Mouse (Mus musculus): ENCODE measurements around the gene C1qtnf6. TPM values are rescaled to one million over a fixed set of nuclear protein-coding genes. Genes with fewer than 3 reads are reported as not detected.
A peak's percentile ranks its signal among the peaks of the same experiment; 100 is the strongest.

Gene C1qtnf6
- total and polyA plus RNA-seq, 3 experiments = 5.7 to 28.1 (median 6.3) TPM

GRCm38 (mm10) chr15:78531451-78531720 lies 170 bp upstream of the C1qtnf6 start:
- dilution Hi-C loops (cut with MboI; ENCODE audit: extremely low pct_ligation_motif_present, extremely low pct_unique_long_range_greater_than_20kb, low sequenced_read_pairs) (no loop called here), in situ Hi-C loops (cut with MboI; ENCODE audit: low pct_ligation_motif_present, low pct_unique_long_range_greater_than_20kb, low sequenced_read_pairs) (loop anchor here (10.0 to 25.0 kb wide), 4 partner anchors 87 to 569 kb away; partner anchors contain the start of genes Eif3d and Foxred2)
- Histone ChIP-seq H3K27me3 (replicated peaks) (no peaks in the 10 kb centered on the region), H3K9me3 (replicated peaks; ENCODE audit: low read length) (no peaks in the 10 kb centered on the region), H3K79me2 (replicated peaks; ENCODE audit: control insufficient read depth, extremely low read depth, insufficient read depth, poor library complexity, severe bottlenecking) (no peaks in the 10 kb centered on the region), H3K4me2 (ENCODE audit: insufficient read depth, low read depth, poor library complexity, severe bottlenecking) (no peak overlapping the region), H3K36me3 (replicated peaks in 1 of 2; ENCODE audit: control insufficient read depth in 1 of 2, insufficient read depth in 1 of 2, low read length in 1 of 2) (peaks cover 0 to 9% of the 10 kb centered on the region in 2 experiments), H3K27ac (ENCODE audit: insufficient read depth, low read depth) (no peak overlapping the region), H3K4me3 (replicated peaks in 1 of 3; ENCODE audit: low read depth in 2 of 3, low read length in 2 of 3, poor library complexity in 1 of 3) (peak overlapping the region in 1 of 3 experiments; percentile 44), H3K9ac (ENCODE audit: insufficient read depth, low read depth) (no peak overlapping the region), H3K4me1 (ENCODE audit: control insufficient read depth in 1 of 2, insufficient read depth in 2 of 2) (peaks cover 25 to 49% of the 10 kb centered on the region in 2 experiments)
- TF ChIP-seq ZMIZ1 (IDR thresholded peaks at IDR 0.05; ENCODE audit: low read depth, low read length) (no peak), PAX5 (IDR thresholded peaks at IDR 0.05; ENCODE audit: low read length) (no peak), KAT2A (IDR thresholded peaks at IDR 0.05; ENCODE audit: insufficient replicate concordance, low read length) (no peak), MAX (IDR thresholded peaks at IDR 0.05; ENCODE audit: low read length) (no peak), TCF12 (IDR thresholded peaks at IDR 0.05; ENCODE audit: low read depth, low read length) (no peak), CHD2 (IDR thresholded peaks at IDR 0.05; ENCODE audit: low read length) (no peak), UBTF (IDR thresholded peaks at IDR 0.05; ENCODE audit: low read depth, low read length) (no peak), ELF1 (IDR thresholded peaks at IDR 0.05; ENCODE audit: low read depth, low read length) (no peak), MYC (IDR thresholded peaks at IDR 0.05; ENCODE audit: low read depth, low read length) (no peak), E2F4 (IDR thresholded peaks at IDR 0.05; ENCODE audit: insufficient replicate concordance, low read depth, low read length) (no peak), JUND (conservative IDR thresholded peaks at IDR 0.05; ENCODE audit: low read depth, low read length) (no peak), JUN (IDR thresholded peaks at IDR 0.05; ENCODE audit: insufficient read depth, low read depth, low read length) (no peak), USF1 (IDR thresholded peaks at IDR 0.05; ENCODE audit: low read depth, low read length) (no peak), IRF4 (IDR thresholded peaks at IDR 0.05; ENCODE audit: low read depth, low read length) (no peak), POLR2A (IDR thresholded peaks at IDR 0.05; ENCODE audit: low read depth, low read length) (no peak), EP300 (IDR thresholded peaks at IDR 0.05; ENCODE audit: low read length) (no peak), TBP (conservative IDR thresholded peaks at IDR 0.05; ENCODE audit: low read depth, low read length) (no peak), ETS1 (conservative IDR thresholded peaks at IDR 0.05; ENCODE audit: low read depth, low read length) (no peak), CTCF (conservative IDR thresholded peaks at IDR 0.05 in 1 of 2, IDR thresholded peaks at IDR 0.05 in 1 of 2; ENCODE audit: low read depth in 2 of 2, low read length in 2 of 2) (no peak)
- DNase-seq (ENCODE audit: extremely low read depth) = no peak

GRCm38 (mm10) chr15:78530141-78530540 lies 1.1 kb downstream of the C1qtnf6 start:
- H3K9me3 ChIP-seq (replicated peaks; ENCODE audit: low read length) = no peaks in the 10 kb centered on the region
- H3K27me3 ChIP-seq (replicated peaks) = no peaks in the 10 kb centered on the region
- H3K9ac ChIP-seq (ENCODE audit: insufficient read depth, low read depth) = no peak overlapping the region
- peaks cover 28 to 57% of the 10 kb centered on the region in 2 experiments for H3K4me1 ChIP-seq (ENCODE audit: control insufficient read depth in 1 of 2, insufficient read depth in 2 of 2)
- H3K4me3 ChIP-seq (replicated peaks in 1 of 3; ENCODE audit: low read depth in 2 of 3, low read length in 2 of 3, poor library complexity in 1 of 3) = no peak overlapping the region
- no peaks in the 10 kb centered on the region for H3K79me2 ChIP-seq (replicated peaks; ENCODE audit: control insufficient read depth, extremely low read depth, insufficient read depth, poor library complexity, severe bottlenecking)
- no peak overlapping the region for H3K4me2 ChIP-seq (ENCODE audit: insufficient read depth, low read depth, poor library complexity, severe bottlenecking)
- H3K27ac ChIP-seq (ENCODE audit: insufficient read depth, low read depth) = no peak overlapping the region
- dilution Hi-C loops (cut with MboI; ENCODE audit: extremely low pct_ligation_motif_present, extremely low pct_unique_long_range_greater_than_20kb, low sequenced_read_pairs) (no loop called here), in situ Hi-C loops (cut with MboI; ENCODE audit: low pct_ligation_motif_present, low pct_unique_long_range_greater_than_20kb, low sequenced_read_pairs) (loop anchor here (10.0 to 25.0 kb wide), 4 partner anchors 85 to 568 kb away; partner anchors contain the start of genes Eif3d and Foxred2)
- no peak for TF ChIP-seq KAT2A (IDR thresholded peaks at IDR 0.05; ENCODE audit: insufficient replicate concordance, low read length)
- DNase-seq (ENCODE audit: extremely low read depth) = no peak
- H3K36me3 ChIP-seq (replicated peaks in 1 of 2; ENCODE audit: control insufficient read depth in 1 of 2, insufficient read depth in 1 of 2, low read length in 1 of 2) = peaks cover 0 to 21% of the 10 kb centered on the region in 2 experiments

Data from CH12.LX (cell line).